Mouse (Mus musculus) lung, postnatal 0 days (tissue): ENCODE measurements around the gene Fam25c.

ENCODE experiments used
- CTCF ChIP-seq: IDR thresholded peaks from 2 replicates; pipeline ENCODE4 v1.5.1; 2016; ENCODE audit warnings: antibody characterized with exemption, mild to moderate bottlenecking
- EP300 ChIP-seq: IDR thresholded peaks from 2 replicates; pipeline ENCODE4 v1.6.1; 2016; ENCODE audit warnings: antibody characterized with exemption, mild to moderate bottlenecking, control low read depth

DNA sequence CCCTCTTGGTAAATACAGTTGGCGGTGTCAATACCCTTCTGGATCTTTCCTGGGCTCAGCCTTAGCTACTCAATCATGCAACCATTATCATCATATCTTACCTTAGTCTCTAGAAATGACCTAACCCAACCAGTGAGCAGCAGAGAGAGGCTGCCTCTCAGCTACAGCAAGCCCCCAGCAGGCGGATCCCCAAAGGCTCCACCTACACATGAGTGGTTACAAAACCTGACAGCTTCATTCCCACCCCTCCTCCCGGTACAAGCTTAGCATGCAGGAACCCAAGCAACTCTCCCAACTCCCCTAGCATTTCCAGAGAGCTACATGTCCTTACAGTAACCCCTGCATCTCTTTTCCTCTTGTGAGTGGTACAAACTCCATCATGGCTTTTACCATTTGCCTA is 44.8 kb upstream of the Fam25c start:
- TF ChIP-seq CTCF (no peak), EP300 (no peak)
